ENCODE assay signal across 19 mouse cellular contexts in genomic region chr2:174662593-174662992, GRCm38 (mm10). TPM values are rescaled to one million over a fixed set of nuclear protein-coding genes. Genes with fewer than 3 reads are reported as not detected.
"Had no signal": no experiment of that assay in that cellular context is flagged by ENCODE, and none has a peak within 500 bp of the region (broad histone marks: within the 10 kb centered on the region; RNA-seq: fewer than 3 reads in every experiment).

No protein-coding gene starts in this region.

- H3K9ac ChIP-seq: lung, embryonic 15.5 days; midbrain, embryonic 13.5 days; midbrain, embryonic 15.5 days; neural tube, embryonic 12.5 days; stomach, embryonic 15.5 days had no signal

- DNase-seq: lung, adult 2 months; lung, postnatal 14 days; lung, postnatal 36 days; right cerebral cortex, postnatal 14 days; thymus, adult 2 months; thymus, postnatal 25 days; thymus, postnatal 4 days had no signal

- H3K27ac ChIP-seq: lung, embryonic 15.5 days; macrophage; midbrain, embryonic 13.5 days; midbrain, embryonic 15.5 days; neural tube, embryonic 12.5 days; stomach, embryonic 15.5 days; stomach, postnatal 0 days had no signal

- H3K9me3 ChIP-seq: lung, embryonic 15.5 days; megakaryocyte, embryonic 14.5 days; midbrain, embryonic 13.5 days; midbrain, embryonic 15.5 days; neural tube, embryonic 12.5 days; stomach, embryonic 15.5 days had no signal

- H3K4me3 ChIP-seq: lung, embryonic 15.5 days; midbrain, embryonic 13.5 days; midbrain, embryonic 15.5 days; neural tube, embryonic 12.5 days; stomach, embryonic 15.5 days had no signal

- ATAC-seq: lung, postnatal 0 days; midbrain, embryonic 13.5 days; midbrain, embryonic 15.5 days had no signal

- H3K4me1 ChIP-seq: lung, embryonic 15.5 days; megakaryocyte, embryonic 14.5 days; midbrain, embryonic 13.5 days; midbrain, embryonic 15.5 days had no signal

- H3K36me3 ChIP-seq: lung, embryonic 15.5 days; midbrain, embryonic 13.5 days; midbrain, embryonic 15.5 days; neural tube, embryonic 12.5 days; stomach, embryonic 15.5 days had no signal

- H3K4me2 ChIP-seq: lung, embryonic 15.5 days; midbrain, embryonic 11.5 days; midbrain, embryonic 13.5 days; midbrain, embryonic 15.5 days; neural tube, embryonic 12.5 days; stomach, embryonic 15.5 days had no signal

- H3K27me3 ChIP-seq: lung, embryonic 15.5 days; midbrain, embryonic 13.5 days; midbrain, embryonic 15.5 days; neural tube, embryonic 12.5 days; stomach, embryonic 15.5 days had no signal

RNA-seq across cellular contexts. Expression of gene Zfp831, which starts 19.3 kb away (rescaled TPM):
- total RNA-seq: midbrain, postnatal 0 days had no signal
- polyA plus RNA-seq: lung, postnatal 0 days; midbrain, embryonic 15.5 days; midbrain, postnatal 0 days; neural tube, embryonic 12.5 days; neural tube, embryonic 14.5 days; stomach, postnatal 0 days had no signal
